Mouse (Mus musculus) forebrain, embryonic 14.5 days (tissue): ENCODE results near the gene Mocs1. TPM values are rescaled to one million over a fixed set of nuclear protein-coding genes. Genes with fewer than 3 reads are reported as not detected.

Source experiments
- ATAC-seq: fragments of 200-750 bp; cut with Nextera tagmentation; 2 replicates; pipeline ENCODE4 v1.8.0; 2017; ENCODE audit warnings: mild to moderate bottlenecking, moderate library complexity
- DNase-seq: peaks from one replicate; pipeline ENCODE4 v3.0.0-alpha.2; 2015; ENCODE audit warnings: low spot score
- H3K27ac ChIP-seq: fragments of 300-500 bp; sonication (generic); 2 replicates; pipeline ENCODE4 v1.5.1; 2014; ENCODE audit warnings: low read depth, mild to moderate bottlenecking, control low read depth, low read length, moderate library complexity
- H3K27me3 ChIP-seq: fragments of 300-500 bp; sonication (generic); replicated peaks from 2 replicates; pipeline ENCODE4 v1.6.1; 2014; ENCODE audit warnings: low read length, control low read depth, mixed read lengths; ENCODE audit not compliant: control insufficient read depth, insufficient read depth
- H3K36me3 ChIP-seq: fragments of 300-500 bp; sonication (generic); 2 replicates; pipeline ENCODE4 v1.6.1; 2014; ENCODE audit warnings: low read length, control low read depth; ENCODE audit not compliant: control insufficient read depth, insufficient read depth
- H3K4me1 ChIP-seq: fragments of 300-500 bp; sonication (generic); 2 replicates; pipeline ENCODE4 v1.6.1; 2014; ENCODE audit warnings: antibody characterized with exemption, low read length, control low read depth; ENCODE audit not compliant: control insufficient read depth, insufficient read depth
- H3K4me2 ChIP-seq: fragments of 300-500 bp; sonication (generic); 2 replicates; pipeline ENCODE4 v1.6.1; 2014; ENCODE audit warnings: mild to moderate bottlenecking, control low read depth, low read length
- H3K4me3 ChIP-seq: fragments of 300-500 bp; sonication (generic); 2 replicates; pipeline ENCODE4 v1.5.1; 2014; ENCODE audit warnings: low read depth, low read length, control low read depth
- H3K9ac ChIP-seq: fragments of 300-500 bp; sonication (generic); 2 replicates; pipeline ENCODE4 v1.6.1; 2014; ENCODE audit warnings: mild to moderate bottlenecking, low read length, control low read depth, moderate library complexity
- H3K9me3 ChIP-seq: fragments of 300-500 bp; sonication (generic); replicated peaks from 2 replicates; pipeline ENCODE4 v1.6.1; 2016; ENCODE audit warnings: low read length, control low read depth, mixed read lengths; ENCODE audit not compliant: control insufficient read depth
- WGBS: fragments of 180-500 bp; shearing (Covaris S2); extraction: QIAGEN DNeasy Blood & Tissue Kit; methylation state at CpG from one replicate; pipeline ENCODE4 v1.1.7; 2014; 5-methylcytosine and 5-hydroxymethylcytosine counted together
- polyA plus RNA-seq: library from polyadenylated mRNA; unstranded; fragments of >200 nt; fragmentation: Nextera tagmentation; extraction: Ambion mirVana; gene quantifications from 2 replicates; pipeline ENCODE4 v1.2.1, GENCODE M21; 2014

The Mocs1 gene
- polyA plus RNA-seq, 1 experiment from 2014 or later, result 3.6 TPM

- H3K4me1 ChIP-seq, result no peaks in the 10 kb centered on the region
- no peak overlapping the region for H3K27ac ChIP-seq
- no peaks in the 10 kb centered on the region for H3K36me3 ChIP-seq
- ATAC-seq (no peak), DNase-seq (no peak)
- no peaks in the 10 kb centered on the region for H3K9me3 ChIP-seq
- H3K9ac ChIP-seq, result peak overlapping the region; percentile 80
- no peaks in the 10 kb centered on the region for H3K27me3 ChIP-seq
- H3K4me2 ChIP-seq, result peak overlapping the region; percentile 83
- peak overlapping the region; percentile 52 for H3K4me3 ChIP-seq
- 65% methylated on average over 13 of the region's 13 CpGs for WGBS
These were observed 721 bp downstream of the Mocs1 start for GRCm38 (mm10) chr17:49428751-49429415.

GRCm38 (mm10) chr17:49429471-49430129 lies 1.4 kb downstream of the Mocs1 start:
- Histone ChIP-seq H3K27me3 (no peaks in the 10 kb centered on the region), H3K4me1 (no peaks in the 10 kb centered on the region), H3K9ac (0 out of 2 replicates have a peak overlapping the region, but pooled peaks have one; percentile 8), H3K9me3 (no peaks in the 10 kb centered on the region), H3K36me3 (no peaks in the 10 kb centered on the region), H3K4me3 (no peak overlapping the region), H3K27ac (no peak overlapping the region), H3K4me2 (no peak overlapping the region)
- DNase-seq (no peak), ATAC-seq (no peak)
- WGBS, result 90% methylated on average over 6 of the region's 6 CpGs

GRCm38 (mm10) chr17:49430136-49430535 lies 2.0 kb downstream of the Mocs1 start:
- H3K9ac ChIP-seq, result 0 out of 2 replicates have a peak overlapping the region, but pooled peaks have one; percentile 8
- 84% methylated on average over 6 of the region's 6 CpGs for WGBS

GRCm38 (mm10) chr17:49431176-49431575 lies 3.0 kb downstream of the Mocs1 start:
- DNase-seq (no peak), ATAC-seq (no peak)
- H3K27me3 ChIP-seq, result no peaks in the 10 kb centered on the region
- H3K4me1 ChIP-seq, result no peaks in the 10 kb centered on the region
- H3K4me3 ChIP-seq, result no peak overlapping the region
- H3K27ac ChIP-seq, result no peak overlapping the region
- no peak overlapping the region for H3K4me2 ChIP-seq
- 96% methylated on average over 6 of the region's 6 CpGs for WGBS
- H3K9ac ChIP-seq, result no peak overlapping the region
- peaks cover 9% of the 10 kb centered on the region; the same call in 1 of the 2 replicates for H3K36me3 ChIP-seq
- no peaks in the 10 kb centered on the region for H3K9me3 ChIP-seq

More at GRCm38 (mm10) chr17:49430136-49430535, 2.0 kb downstream of the Mocs1 start:
- Histone ChIP-seq H3K4me2 (no peak overlapping the region), H3K27ac (no peak overlapping the region), H3K27me3 (no peaks in the 10 kb centered on the region), H3K4me3 (no peak overlapping the region), H3K4me1 (no peaks in the 10 kb centered on the region), H3K36me3 (peaks cover 2% of the 10 kb centered on the region; the same call in 1 of the 2 replicates), H3K9me3 (no peaks in the 10 kb centered on the region)
- no peak for DNase-seq
- no peak for ATAC-seq

- Histone ChIP-seq H3K4me2 (no peak overlapping the region), H3K4me1 (no peaks in the 10 kb centered on the region), H3K27ac (no peak overlapping the region), H3K27me3 (no peaks in the 10 kb centered on the region), H3K9me3 (no peaks in the 10 kb centered on the region), H3K4me3 (no peak overlapping the region), H3K36me3 (peaks cover 9% of the 10 kb centered on the region; the same call in 1 of the 2 replicates), H3K9ac (no peak overlapping the region)
- DNase-seq (peak; percentile 54), ATAC-seq (no peak)
- 62% methylated on average over 4 of the region's 4 CpGs for WGBS
These were observed 4.0 kb downstream of the Mocs1 start for GRCm38 (mm10) chr17:49432071-49432711.

GRCm38 (mm10) chr17:49433071-49433470 lies 4.9 kb downstream of the Mocs1 start:
- Histone ChIP-seq H3K4me3 (no peak overlapping the region), H3K4me2 (no peak overlapping the region), H3K27me3 (no peaks in the 10 kb centered on the region), H3K36me3 (peaks cover 9% of the 10 kb centered on the region; the same call in 1 of the 2 replicates), H3K27ac (no peak overlapping the region), H3K4me1 (no peaks in the 10 kb centered on the region), H3K9ac (no peak overlapping the region), H3K9me3 (no peaks in the 10 kb centered on the region)
- 98% methylated on average over 6 of the region's 6 CpGs for WGBS
- DNase-seq (no peak), ATAC-seq (no peak)

GRCm38 (mm10) chr17:49434236-49434635 lies 6.1 kb downstream of the Mocs1 start:
- Histone ChIP-seq H3K9ac (no peak overlapping the region), H3K36me3 (peaks cover 9% of the 10 kb centered on the region; the same call in 1 of the 2 replicates), H3K9me3 (no peaks in the 10 kb centered on the region), H3K27ac (no peak overlapping the region), H3K4me3 (no peak overlapping the region), H3K4me2 (no peak overlapping the region), H3K27me3 (no peaks in the 10 kb centered on the region), H3K4me1 (no peaks in the 10 kb centered on the region)
- DNase-seq (no peak), ATAC-seq (no peak)
- WGBS, result 92% methylated on average over 6 of the region's 6 CpGs

- DNase-seq, result no peak
- WGBS, result 95% methylated on average over 10 of the region's 10 CpGs
- H3K27me3 ChIP-seq, result no peaks in the 10 kb centered on the region
These were observed 6.9 kb downstream of the Mocs1 start for GRCm38 (mm10) chr17:49435081-49435480.

More at GRCm38 (mm10) chr17:49435081-49435480, 6.9 kb downstream of the Mocs1 start:
- H3K4me3 ChIP-seq, result no peak overlapping the region
- H3K36me3 ChIP-seq, result peaks cover 18% of the 10 kb centered on the region; the same call in 1 of the 2 replicates
- no peaks in the 10 kb centered on the region for H3K4me1 ChIP-seq
- no peak overlapping the region for H3K9ac ChIP-seq
- H3K27ac ChIP-seq, result no peak overlapping the region
- H3K9me3 ChIP-seq, result no peaks in the 10 kb centered on the region
- ATAC-seq, result no peak
- no peak overlapping the region for H3K4me2 ChIP-seq
